Mouse (Mus musculus): ENCODE measurements around the gene Lrp6. TPM values are rescaled to one million over a fixed set of nuclear protein-coding genes. Genes with fewer than 3 reads are reported as not detected.
A peak's percentile ranks its signal among the peaks of the same experiment; 100 is the strongest.

Gene Lrp6
- polyA plus RNA-seq, 1 experiment from 2014 or later: 24.7 TPM

DNA sequence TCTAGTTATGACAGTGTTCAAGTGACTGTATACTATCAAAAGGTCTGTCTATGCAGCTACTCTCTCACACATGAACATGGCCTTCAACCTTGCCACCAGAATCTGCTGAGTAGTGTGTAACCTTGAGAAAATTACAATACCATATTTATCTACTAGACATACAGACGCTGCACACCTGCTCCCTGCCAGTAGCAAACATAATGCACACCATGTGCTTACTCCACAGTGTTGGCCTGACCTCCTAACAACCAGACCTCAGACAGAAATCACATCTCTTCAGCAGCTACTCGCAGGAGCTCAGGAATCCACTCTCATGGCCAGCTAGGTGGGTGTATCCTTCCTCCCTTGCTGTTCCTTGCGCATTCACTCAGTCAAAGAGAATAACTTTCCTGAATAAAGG lies 21.9 kb downstream of the Lrp6 start:
- Histone ChIP-seq H3K4me3 (no peak overlapping the region), H3K27ac (no peak overlapping the region), H3K27me3 (no peaks in the 10 kb centered on the region), H3K9me3 (no peaks in the 10 kb centered on the region), H3K9ac (no peak overlapping the region), H3K4me2 (no peak overlapping the region), H3K36me3 (peaks cover 6% of the 10 kb centered on the region; the same call in 1 of the 2 replicates), H3K4me1 (peaks cover 12% of the 10 kb centered on the region; the same call in 1 of the 2 replicates)
- WGBS: 71% methylated on average over 3 of the region's 3 CpGs
- ATAC-seq (ENCODE audit: borderline replicate concordance, extremely low read depth, low FRiP score, low TSS enrichment): no peak

DNA sequence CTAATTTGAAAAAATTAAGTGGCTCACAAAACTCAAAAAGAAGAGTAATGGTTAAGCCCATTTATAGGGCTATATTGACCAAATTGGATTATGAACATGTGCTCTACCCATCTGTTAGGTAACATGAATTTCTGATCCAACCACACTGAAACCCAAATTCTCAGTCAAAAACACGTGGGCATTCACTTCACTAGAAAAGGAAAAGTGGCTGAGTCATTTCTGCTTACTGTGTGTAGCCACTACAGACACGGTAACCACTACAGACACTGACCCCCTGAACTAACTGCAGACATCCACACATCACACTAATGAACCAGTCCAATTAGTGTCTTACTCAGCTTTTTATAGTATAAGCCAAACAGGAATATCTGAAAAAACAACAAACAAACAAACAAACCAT lies 22.7 kb downstream of the Lrp6 start:
- no peak overlapping the region for H3K27ac ChIP-seq
- no peak overlapping the region for H3K4me3 ChIP-seq
- peaks cover 14% of the 10 kb centered on the region; the same call in 1 of the 2 replicates for H3K4me1 ChIP-seq
- no peaks in the 10 kb centered on the region for H3K9me3 ChIP-seq
- no peak overlapping the region for H3K9ac ChIP-seq
- no peaks in the 10 kb centered on the region for H3K27me3 ChIP-seq
- no peak overlapping the region for H3K4me2 ChIP-seq
- peaks cover 6% of the 10 kb centered on the region; the same call in 1 of the 2 replicates for H3K36me3 ChIP-seq
- no peak for ATAC-seq (ENCODE audit: borderline replicate concordance, extremely low read depth, low FRiP score, low TSS enrichment)
- 72% methylated on average over 2 of the region's 2 CpGs for WGBS

DNA sequence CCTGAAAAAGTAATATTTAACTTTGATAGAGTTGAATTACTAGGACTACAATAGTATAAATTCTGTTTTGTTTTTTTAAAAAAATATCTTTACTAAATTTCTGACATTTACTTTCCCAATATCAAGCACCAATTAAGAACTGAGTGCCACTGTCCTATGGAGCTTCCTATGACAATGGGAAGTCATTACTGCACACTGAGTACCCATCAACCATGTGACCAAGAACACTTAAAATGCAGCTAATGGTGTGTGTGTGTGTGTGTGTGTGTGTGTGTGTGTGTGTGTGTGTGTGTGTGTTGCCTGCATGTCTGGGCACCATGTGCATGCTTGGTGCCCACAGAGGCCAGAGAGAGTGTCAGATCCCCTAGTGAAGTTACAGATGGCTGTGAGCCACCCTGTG lies 23.2 kb downstream of the Lrp6 start:
- no peaks in the 10 kb centered on the region for H3K27me3 ChIP-seq
- peaks cover 6% of the 10 kb centered on the region; the same call in 1 of the 2 replicates for H3K36me3 ChIP-seq
- H3K4me1 ChIP-seq: peaks cover 17% of the 10 kb centered on the region; the same call in 1 of the 2 replicates
- no peak overlapping the region for H3K4me3 ChIP-seq
- H3K9me3 ChIP-seq: no peaks in the 10 kb centered on the region
- H3K9ac ChIP-seq: no peak overlapping the region
- no peak overlapping the region for H3K27ac ChIP-seq
- no peak overlapping the region for H3K4me2 ChIP-seq
- no peak for ATAC-seq (ENCODE audit: borderline replicate concordance, extremely low read depth, low FRiP score, low TSS enrichment)

DNA sequence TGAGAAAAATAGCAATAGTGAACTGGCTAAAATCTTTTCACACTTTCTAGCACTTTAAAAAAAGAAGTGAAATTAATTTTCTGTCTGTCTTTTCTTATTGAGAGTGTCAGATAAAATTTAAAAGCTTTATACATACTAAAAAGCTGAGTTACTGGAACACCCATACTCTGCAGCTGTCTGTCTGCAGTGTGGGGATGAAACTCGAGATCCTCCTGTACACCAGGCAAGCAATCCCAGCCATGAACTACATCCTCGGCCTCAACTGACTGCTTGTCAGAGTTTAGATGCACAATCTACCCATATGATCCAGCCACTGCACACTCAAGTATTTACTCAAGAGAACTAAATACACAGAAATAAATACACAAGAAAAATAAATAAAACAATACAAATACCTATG lies 24.4 kb downstream of the Lrp6 start:
- H3K9me3 ChIP-seq: no peaks in the 10 kb centered on the region
- peaks cover 17% of the 10 kb centered on the region; the same call in 1 of the 2 replicates for H3K4me1 ChIP-seq
- H3K4me3 ChIP-seq: no peak overlapping the region
- H3K36me3 ChIP-seq: peaks cover 6% of the 10 kb centered on the region; the same call in 1 of the 2 replicates
- H3K27ac ChIP-seq: no peak overlapping the region
- no peak for ATAC-seq (ENCODE audit: borderline replicate concordance, extremely low read depth, low FRiP score, low TSS enrichment)
- no peak overlapping the region for H3K4me2 ChIP-seq
- no peaks in the 10 kb centered on the region for H3K27me3 ChIP-seq
- no peak overlapping the region for H3K9ac ChIP-seq
- 88% methylated on average over 2 of the region's 2 CpGs for WGBS

DNA sequence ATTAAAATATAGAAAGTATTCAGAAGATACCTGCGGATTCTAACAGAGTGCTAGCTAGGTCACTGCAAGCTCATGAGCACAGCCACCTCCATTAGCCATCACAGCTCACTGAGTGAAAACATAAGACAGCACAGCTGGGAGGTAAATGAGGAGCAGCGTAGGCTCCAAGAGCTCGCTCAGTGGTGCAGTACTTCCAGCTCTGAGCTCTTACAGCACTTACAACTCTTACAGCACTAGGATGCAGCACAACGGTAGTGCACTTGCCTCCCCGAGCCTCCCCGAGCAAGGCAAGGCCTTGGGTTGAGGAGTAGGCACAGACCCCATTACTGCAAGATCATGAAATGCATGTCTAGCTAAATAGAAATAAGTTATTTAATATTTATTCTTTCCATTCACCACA lies 26.6 kb downstream of the Lrp6 start:
- H3K4me1 ChIP-seq: peaks cover 13% of the 10 kb centered on the region
- no peak overlapping the region for H3K4me3 ChIP-seq
- WGBS: 87% methylated on average over 6 of the region's 6 CpGs
- H3K36me3 ChIP-seq: peaks cover 6% of the 10 kb centered on the region; the same call in 1 of the 2 replicates
- ATAC-seq (ENCODE audit: borderline replicate concordance, extremely low read depth, low FRiP score, low TSS enrichment): no peak
- no peak overlapping the region for H3K9ac ChIP-seq
- H3K9me3 ChIP-seq: no peaks in the 10 kb centered on the region
- no peak overlapping the region for H3K27ac ChIP-seq
- no peak overlapping the region for H3K4me2 ChIP-seq
- H3K27me3 ChIP-seq: no peaks in the 10 kb centered on the region

DNA sequence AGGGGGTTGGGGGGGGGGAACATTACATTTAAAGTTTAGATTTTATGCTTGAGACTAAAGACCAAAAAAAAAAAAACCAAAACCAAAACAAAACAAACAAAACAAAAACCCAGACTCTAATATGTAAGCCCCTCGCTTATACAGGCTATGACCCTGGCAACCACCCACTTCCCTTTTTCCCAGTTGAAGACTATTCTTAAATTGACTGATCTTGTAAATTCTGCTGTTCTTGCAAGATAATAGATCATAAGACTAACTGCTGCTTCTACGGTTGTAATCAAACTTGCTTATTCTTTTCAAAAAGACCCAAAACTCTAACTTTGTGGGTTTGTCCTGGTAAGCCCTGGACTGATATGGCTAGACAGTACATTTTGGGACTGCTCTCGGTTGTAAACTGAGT lies 27.3 kb downstream of the Lrp6 start:
- ATAC-seq (ENCODE audit: borderline replicate concordance, extremely low read depth, low FRiP score, low TSS enrichment): no peak
- WGBS: 88% methylated on average over 3 of the region's 3 CpGs
- peaks cover 8% of the 10 kb centered on the region; the same call in 1 of the 2 replicates for H3K4me1 ChIP-seq
- H3K36me3 ChIP-seq: peaks cover 6% of the 10 kb centered on the region; the same call in 1 of the 2 replicates
- no peak overlapping the region for H3K27ac ChIP-seq
- no peaks in the 10 kb centered on the region for H3K9me3 ChIP-seq
- no peak overlapping the region for H3K4me3 ChIP-seq
- no peaks in the 10 kb centered on the region for H3K27me3 ChIP-seq
- H3K9ac ChIP-seq: no peak overlapping the region
- no peak overlapping the region for H3K4me2 ChIP-seq

DNA sequence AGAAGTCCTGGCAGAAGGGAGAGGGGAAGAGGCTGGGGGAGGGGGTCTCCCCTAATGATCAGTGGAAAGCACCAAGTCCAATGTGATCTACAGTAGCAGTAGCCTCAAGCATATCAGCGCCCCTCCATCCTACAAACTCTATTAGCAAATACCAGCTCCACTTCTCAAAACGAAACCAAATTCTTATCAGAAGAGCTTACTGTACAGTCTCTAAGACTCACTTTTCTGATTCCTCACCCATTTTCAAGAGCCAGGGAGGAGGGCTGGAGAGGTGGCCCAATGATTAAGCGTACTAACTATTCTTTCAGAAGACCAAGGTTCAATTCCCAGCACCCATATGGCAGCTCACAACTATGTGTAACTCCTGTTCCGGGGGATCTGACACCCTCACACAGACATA lies 28.0 kb downstream of the Lrp6 start:
- peaks cover 8% of the 10 kb centered on the region; the same call in 1 of the 2 replicates for H3K4me1 ChIP-seq
- no peaks in the 10 kb centered on the region for H3K27me3 ChIP-seq
- H3K9ac ChIP-seq: no peak overlapping the region
- 69% methylated on average over 4 of the region's 4 CpGs for WGBS
- no peak overlapping the region; the same call in 1 of the 2 replicates for H3K4me2 ChIP-seq
- H3K4me3 ChIP-seq: no peak overlapping the region
- no peak overlapping the region for H3K27ac ChIP-seq
- H3K36me3 ChIP-seq: peaks cover 6% of the 10 kb centered on the region; the same call in 1 of the 2 replicates
- no peaks in the 10 kb centered on the region for H3K9me3 ChIP-seq
- ATAC-seq (ENCODE audit: borderline replicate concordance, extremely low read depth, low FRiP score, low TSS enrichment): no peak

DNA sequence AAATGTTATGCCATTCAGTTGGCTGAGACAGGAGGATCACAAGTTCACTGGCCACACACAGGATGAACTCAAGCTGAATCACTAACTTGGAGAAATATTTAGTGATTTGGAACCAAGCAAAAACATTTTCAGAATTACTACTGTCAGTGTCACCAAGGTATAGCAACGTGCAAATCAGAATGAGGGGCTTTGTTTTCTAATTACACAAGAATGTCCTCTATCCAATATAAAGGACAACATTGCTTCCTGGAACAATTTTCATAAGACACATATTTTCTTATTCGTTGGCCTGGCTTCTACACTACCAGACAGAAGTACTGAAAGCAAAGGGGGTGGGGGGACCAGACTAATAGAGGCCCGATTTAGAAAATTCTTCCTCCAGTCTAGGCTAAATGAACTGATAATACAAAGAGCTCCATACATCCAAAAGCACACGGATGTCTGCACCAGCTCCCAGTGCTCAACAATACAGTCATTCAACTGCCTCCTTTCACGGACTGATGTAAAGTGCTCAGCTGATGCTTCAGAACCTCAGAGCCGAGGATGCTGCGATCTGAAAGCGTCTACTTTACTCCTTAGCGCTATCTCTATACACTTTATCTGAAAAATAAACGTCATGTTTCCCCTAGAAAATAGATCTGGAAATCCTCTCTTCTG lies 29.2 kb downstream of the Lrp6 start:
- H3K27me3 ChIP-seq: no peaks in the 10 kb centered on the region
- ATAC-seq (ENCODE audit: borderline replicate concordance, extremely low read depth, low FRiP score, low TSS enrichment): no peak
- H3K4me3 ChIP-seq: no peak overlapping the region
- peaks cover 6% of the 10 kb centered on the region; the same call in 1 of the 2 replicates for H3K36me3 ChIP-seq
- no peaks in the 10 kb centered on the region for H3K9me3 ChIP-seq
- H3K4me2 ChIP-seq: no peak overlapping the region
- no peak overlapping the region for H3K27ac ChIP-seq
- H3K4me1 ChIP-seq: peaks cover 8% of the 10 kb centered on the region; the same call in 1 of the 2 replicates
- WGBS: 59% methylated on average over 10 of the region's 10 CpGs
- H3K9ac ChIP-seq: no peak overlapping the region

DNA sequence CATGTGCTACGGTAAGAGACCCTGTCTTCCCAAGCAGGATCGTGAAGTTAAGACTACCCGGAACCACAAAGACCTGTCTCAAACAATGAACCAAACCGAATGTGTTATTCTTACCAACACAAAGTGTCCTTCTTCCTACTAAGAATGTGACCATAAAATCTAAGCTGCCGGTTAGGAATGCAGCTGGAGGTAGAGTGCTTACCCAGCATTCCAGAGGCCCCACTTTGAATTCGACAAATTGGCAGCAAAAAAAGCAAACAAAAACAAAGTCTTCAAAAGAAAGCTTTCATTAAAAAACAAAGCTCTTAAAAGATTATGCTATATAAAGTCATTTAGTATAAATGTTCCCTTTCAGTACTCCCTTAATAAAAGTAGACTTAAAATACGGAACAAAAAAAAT lies 31.6 kb downstream of the Lrp6 start:
- Histone ChIP-seq H3K4me3 (no peak overlapping the region), H3K27me3 (no peaks in the 10 kb centered on the region), H3K4me1 (peaks cover 11% of the 10 kb centered on the region; the same call in 1 of the 2 replicates), H3K9ac (no peak overlapping the region), H3K27ac (peak overlapping the region; percentile 32), H3K36me3 (no peaks in the 10 kb centered on the region), H3K4me2 (no peak overlapping the region), H3K9me3 (no peaks in the 10 kb centered on the region)
- ATAC-seq (ENCODE audit: borderline replicate concordance, extremely low read depth, low FRiP score, low TSS enrichment): no peak
- WGBS: 49% methylated on average over 7 of the region's 7 CpGs

DNA sequence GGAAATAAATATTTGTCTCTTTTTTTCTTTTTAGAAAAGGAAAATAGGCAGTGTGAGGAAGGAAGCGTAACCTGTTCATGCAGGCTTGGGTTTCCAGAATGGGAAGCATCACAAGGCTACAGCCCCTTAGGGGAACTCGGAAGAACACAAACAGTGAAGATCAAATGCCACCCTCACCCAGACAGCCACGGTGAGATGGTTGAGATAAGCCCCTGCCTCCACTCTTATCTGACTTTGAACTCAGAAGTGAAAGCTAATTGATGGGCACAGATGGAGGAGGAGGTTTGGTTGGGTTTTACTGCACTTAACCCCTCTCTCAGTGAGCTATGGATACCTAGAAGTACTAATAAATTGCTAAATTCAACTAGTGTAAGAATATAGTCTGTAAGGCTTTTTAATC lies 33.7 kb downstream of the Lrp6 start:
- no peak overlapping the region for H3K4me3 ChIP-seq
- peaks cover 12% of the 10 kb centered on the region for H3K4me1 ChIP-seq
- H3K27me3 ChIP-seq: no peaks in the 10 kb centered on the region
- no peaks in the 10 kb centered on the region for H3K36me3 ChIP-seq
- ATAC-seq (ENCODE audit: borderline replicate concordance, extremely low read depth, low FRiP score, low TSS enrichment): no peak
- H3K27ac ChIP-seq: no peak overlapping the region
- 42% methylated on average over 3 of the region's 3 CpGs for WGBS
- H3K9me3 ChIP-seq: no peaks in the 10 kb centered on the region
- no peak overlapping the region for H3K9ac ChIP-seq
- no peak overlapping the region for H3K4me2 ChIP-seq

DNA sequence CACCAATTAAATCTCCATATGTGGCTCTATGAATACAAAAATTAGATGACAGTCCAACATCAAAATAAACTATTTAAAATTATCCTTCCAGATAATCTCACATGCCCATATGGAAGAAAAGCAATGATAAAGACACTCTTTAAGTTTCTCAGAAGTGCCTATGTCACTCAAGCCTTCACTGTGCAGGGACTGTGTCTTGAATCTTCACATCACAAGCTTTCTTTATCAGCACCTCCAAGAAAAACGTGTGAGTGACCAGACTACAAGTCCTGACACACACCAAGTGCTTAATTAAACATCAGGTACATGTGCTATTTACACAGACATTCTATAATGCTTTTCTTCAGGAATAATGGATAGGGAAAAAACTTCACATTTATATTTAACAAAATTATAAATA lies 34.8 kb downstream of the Lrp6 start:
- no peaks in the 10 kb centered on the region for H3K9me3 ChIP-seq
- no peak overlapping the region for H3K4me3 ChIP-seq
- peaks cover 22% of the 10 kb centered on the region for H3K4me1 ChIP-seq
- WGBS: 34% methylated on average over 1 of the region's 1 CpGs
- H3K27me3 ChIP-seq: no peaks in the 10 kb centered on the region
- H3K4me2 ChIP-seq: no peak overlapping the region
- no peaks in the 10 kb centered on the region for H3K36me3 ChIP-seq
- H3K27ac ChIP-seq: no peak overlapping the region
- H3K9ac ChIP-seq: no peak overlapping the region
- ATAC-seq (ENCODE audit: borderline replicate concordance, extremely low read depth, low FRiP score, low TSS enrichment): no peak

DNA sequence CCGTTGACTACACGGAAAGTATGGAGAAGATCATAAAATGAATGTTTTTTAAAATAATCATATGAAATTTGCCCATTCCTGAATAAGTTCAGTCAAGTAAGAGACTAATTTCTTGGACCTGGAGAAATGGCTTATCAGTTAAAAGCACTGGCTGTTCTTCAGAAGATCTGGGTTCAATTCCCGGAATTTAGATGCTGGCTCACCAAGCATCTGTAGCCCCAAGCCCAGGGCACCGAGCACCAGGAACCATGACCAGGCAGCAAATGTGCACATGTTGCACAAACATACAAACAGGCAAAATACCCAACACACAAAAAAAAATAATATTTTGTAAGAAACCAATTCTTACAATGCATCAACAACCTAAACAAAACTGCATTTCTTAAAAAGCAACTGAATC lies 37.4 kb downstream of the Lrp6 start:
- no peak overlapping the region for H3K27ac ChIP-seq
- H3K9me3 ChIP-seq: no peaks in the 10 kb centered on the region
- no peak overlapping the region for H3K9ac ChIP-seq
- H3K36me3 ChIP-seq: no peaks in the 10 kb centered on the region
- ATAC-seq (ENCODE audit: borderline replicate concordance, extremely low read depth, low FRiP score, low TSS enrichment): no peak
- no peaks in the 10 kb centered on the region for H3K27me3 ChIP-seq
- H3K4me3 ChIP-seq: no peak overlapping the region
- WGBS: 88% methylated on average over 4 of the region's 4 CpGs
- peaks cover 27% of the 10 kb centered on the region for H3K4me1 ChIP-seq
- no peak overlapping the region for H3K4me2 ChIP-seq
